ENCODE assay signal across 19 mouse cellular contexts in the genomic region with DNA sequence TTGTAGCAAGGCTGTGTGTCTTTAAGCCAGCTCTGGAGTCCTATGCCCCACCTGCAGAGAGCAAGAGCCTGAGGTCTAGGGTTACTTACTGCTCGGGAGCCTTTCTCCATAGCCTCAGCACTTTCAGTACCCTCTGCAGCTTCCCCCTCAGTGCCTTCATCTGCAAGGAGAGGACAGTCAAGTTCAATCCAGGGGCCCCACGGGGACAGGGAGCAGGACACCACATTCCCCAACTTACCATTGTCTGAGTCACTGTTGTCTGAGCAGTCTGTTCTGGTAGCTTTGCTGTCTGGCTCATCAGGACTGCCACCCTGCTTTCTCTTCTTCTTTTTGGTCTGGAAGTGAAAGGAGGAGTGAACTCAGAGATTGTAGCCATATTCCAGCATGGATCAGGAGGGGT. TPM values are rescaled to one million over a fixed set of nuclear protein-coding genes. Genes with fewer than 3 reads are reported as not detected.
A peak's percentile ranks its signal among the peaks of the same experiment; 100 is the strongest.
DNase-seq lines count a peak whose midpoint lies in the region; ATAC-seq and TF ChIP-seq lines count a peak whose summit lies in the region.
"Had no signal": no experiment of that assay in that cellular context is flagged by ENCODE, and none has a peak within 500 bp of the region (broad histone marks: within the 10 kb centered on the region; RNA-seq: fewer than 3 reads in every experiment).

No protein-coding gene starts in this region.

- H3K27ac ChIP-seq in layer of hippocampus, adult 2 months = no peak overlapping the region
- H3K27ac ChIP-seq: embryonic facial prominence, embryonic 15.5 days; forebrain, embryonic 10.5 days; gastrocnemius, adult 2 months; heart, embryonic 15.5 days; hindbrain, embryonic 15.5 days had no signal

- ATAC-seq in megakaryocyte, adult 5-6 weeks (ENCODE audit: poor library complexity, severe bottlenecking) = 0 out of 2 replicates have a peak, but pooled peaks have one; percentile 10
- ATAC-seq: forebrain, embryonic 14.5 days had no signal

- peak; percentile 68 for DNase-seq in layer of hippocampus, adult 9-11 months
- no peak for DNase-seq in layer of hippocampus, adult 2 months (ENCODE audit: low spot score in 2 of 2)
- DNase-seq in brain, adult 2 months (ENCODE audit: low read depth, low spot score) = peak; percentile 34
- no peak for DNase-seq in lung, postnatal 36 days
- no peak for DNase-seq in kidney, postnatal 36 days
- DNase-seq: adrenal gland, adult 8-10 months; cerebellum, adult 2 months; cerebellum, postnatal 10 days; embryo, embryonic 11 days; gastrocnemius, adult 2 months; gastrocnemius, postnatal 25 days; heart, postnatal 36 days had no signal

- TF ChIP-seq CTCF in layer of hippocampus, adult 2 months (conservative IDR thresholded peaks at IDR 0.05) = no peak

- no peak overlapping the region for H3K4me3 ChIP-seq in layer of hippocampus, adult 2 months
- H3K4me3 ChIP-seq: embryonic facial prominence, embryonic 15.5 days; erythroblast, embryonic 14.5 days; forebrain, embryonic 10.5 days; gastrocnemius, adult 2 months; heart, embryonic 15.5 days; hindbrain, embryonic 15.5 days had no signal

RNA-seq across cellular contexts. Expression of gene Akap8l, which starts 14.5 kb away (rescaled TPM):
- total RNA-seq in layer of hippocampus, adult 2 months (2021) = 100 to 1,000 TPM; 220 to 238 TPM
- total RNA-seq in megakaryocyte, adult 5-6 weeks (2015) = 48.3 and 51.1 TPM in 2 replicates
- total RNA-seq in megakaryocyte, adult 5-6 weeks (2017) = 66.4 and 69.6 TPM in 2 replicates

RNA-seq across cellular contexts. Expression of gene Akap8, which starts 14.8 kb away (rescaled TPM):
- 100 to 1,000 TPM in 1 of 2 experiments, 10 to 100 TPM in 1; 99.2 to 112 TPM for total RNA-seq in layer of hippocampus, adult 2 months (2021)
- 43.5 and 49.8 TPM in 2 replicates for total RNA-seq in megakaryocyte, adult 5-6 weeks (2015)
- 91.5 and 103 TPM in 2 replicates for total RNA-seq in megakaryocyte, adult 5-6 weeks (2017)

RNA-seq across cellular contexts. Expression of gene Brd4, which starts 51.3 kb away (rescaled TPM):
- total RNA-seq in layer of hippocampus, adult 2 months (2021) = 100 to 1,000 TPM; 103 to 121 TPM
- total RNA-seq in megakaryocyte, adult 5-6 weeks (2015) = 128 and 143 TPM in 2 replicates
- total RNA-seq in megakaryocyte, adult 5-6 weeks (2017) = 20.7 and 30.3 TPM in 2 replicates

RNA-seq across cellular contexts. Expression of gene Wiz, which starts 53.4 kb away (rescaled TPM):
- 10 to 100 TPM; 55.0 to 57.2 TPM for total RNA-seq in layer of hippocampus, adult 2 months (2021)
- total RNA-seq in megakaryocyte, adult 5-6 weeks (2015) = 17.2 and 23.0 TPM in 2 replicates
- total RNA-seq in megakaryocyte, adult 5-6 weeks (2017) = 4.9 and 5.9 TPM in 2 replicates

Comparison
In these comparisons a context has a peak if more than half of its experiments do, and no peak if none do; other contexts are left out.
1. DNase-seq: peak in layer of hippocampus, adult 9-11 months (single experiment) and brain, adult 2 months (single experiment); none in layer of hippocampus, adult 2 months (0 of 2), lung, postnatal 36 days (single experiment) and kidney, postnatal 36 days (0 of 2).